Mouse (Mus musculus) lung, postnatal 14 days (tissue): Measurements from ENCODE around the gene Nr1h2.

Experiments used
- DNase-seq: peaks from one replicate; pipeline ENCODE4 v3.0.0; 2021

The Nr1h2 gene

DNA sequence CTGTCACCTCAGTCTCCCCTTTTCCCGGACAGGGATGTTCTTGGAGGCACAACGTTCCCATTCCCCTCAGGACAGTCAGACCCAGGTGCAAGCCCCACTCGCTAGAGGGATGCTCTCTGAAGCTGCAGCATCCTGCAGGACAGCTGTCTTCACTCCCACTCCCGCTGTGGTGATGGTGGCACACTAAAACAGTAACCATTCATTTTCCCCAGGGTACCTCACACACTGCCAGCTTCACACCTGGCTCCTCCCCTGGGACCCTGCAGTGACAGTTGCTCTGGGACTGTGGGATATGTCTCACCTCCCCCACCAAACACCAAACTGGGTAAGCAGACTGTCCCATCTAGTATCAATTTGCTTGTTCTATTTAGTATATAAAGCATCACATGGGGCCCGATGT, 6.0 kb downstream of the Nr1h2 start:
- no peak for DNase-seq

DNA sequence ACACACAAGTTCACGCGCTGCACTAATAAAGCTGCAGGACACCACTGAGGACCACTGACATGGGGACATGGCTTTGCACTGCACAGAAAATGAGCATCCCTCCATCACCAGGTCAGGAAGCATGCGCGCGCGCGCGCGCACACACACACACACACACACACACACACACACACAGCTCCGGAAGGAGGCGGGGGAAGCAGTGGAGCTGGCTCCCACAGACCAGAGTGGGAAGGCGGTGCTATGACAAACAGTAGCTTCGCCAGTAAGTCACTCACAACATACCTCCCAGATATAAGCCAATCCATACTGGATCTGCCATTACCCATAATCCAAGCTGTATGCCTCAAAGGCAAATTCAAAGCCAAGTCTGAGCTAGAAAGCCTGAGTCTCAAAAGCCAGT, 6.7 kb downstream of the Nr1h2 start:
- no peak for DNase-seq

DNA sequence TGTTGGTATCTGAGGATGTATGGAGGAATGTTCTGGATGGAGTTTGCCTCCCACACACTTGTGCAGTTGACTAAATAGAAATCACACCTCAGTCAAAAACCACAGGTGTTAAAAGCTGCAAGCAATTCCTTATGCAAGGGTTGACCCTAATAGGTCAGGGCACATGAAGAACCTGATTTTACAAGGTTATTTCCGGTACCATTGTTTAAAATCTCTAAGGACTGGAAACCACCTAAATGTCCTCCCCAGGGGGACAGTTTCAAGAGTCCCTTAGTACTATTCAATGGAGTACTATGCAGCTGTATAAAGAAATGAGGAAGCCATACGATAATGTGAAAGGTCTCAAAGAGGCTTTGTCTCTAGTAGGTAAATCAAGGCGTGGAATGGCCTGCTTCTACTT, 7.5 kb downstream of the Nr1h2 start:
- DNase-seq = no peak

DNA sequence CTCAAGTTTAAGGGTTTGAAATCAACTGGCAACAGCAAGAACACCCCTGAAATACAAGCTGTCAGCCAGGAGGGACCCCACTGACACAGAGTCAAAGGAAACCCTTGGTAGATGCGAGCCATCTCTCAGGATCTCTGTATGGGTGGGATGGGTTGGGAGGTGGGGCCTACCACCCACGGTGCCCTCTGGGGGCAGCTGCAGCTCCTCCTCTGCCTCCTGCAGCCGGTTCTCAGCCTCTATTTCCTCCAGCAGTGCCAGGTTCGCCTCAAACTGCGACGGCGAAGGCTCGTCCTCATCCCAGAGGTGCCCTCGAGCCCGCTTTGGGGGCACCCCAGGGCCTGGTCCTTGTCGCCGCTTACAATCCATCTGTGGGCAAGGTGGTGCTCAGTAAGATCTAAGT, 10.7 kb downstream of the Nr1h2 start:
- DNase-seq = no peak

DNA sequence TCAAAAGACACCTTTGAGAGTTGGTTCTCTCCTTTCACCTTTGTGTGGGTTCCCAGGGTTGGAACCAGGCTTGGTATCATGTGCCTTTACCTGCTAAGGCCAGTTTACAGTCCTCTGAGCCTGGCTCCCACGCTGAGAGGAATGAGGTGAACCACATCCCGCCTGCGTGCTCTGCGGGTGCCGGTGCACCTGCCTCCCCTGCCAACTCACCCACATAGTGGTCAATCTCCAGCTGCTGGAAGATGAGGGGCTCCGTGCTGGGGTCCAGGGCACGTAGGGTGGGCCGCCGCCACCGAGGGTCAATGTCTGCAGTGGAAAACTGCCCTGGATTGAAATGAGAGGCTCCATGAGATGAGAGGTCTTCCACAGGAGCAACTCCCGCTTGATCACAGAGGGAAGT, 11.2 kb downstream of the Nr1h2 start:
- DNase-seq = no peak

DNA sequence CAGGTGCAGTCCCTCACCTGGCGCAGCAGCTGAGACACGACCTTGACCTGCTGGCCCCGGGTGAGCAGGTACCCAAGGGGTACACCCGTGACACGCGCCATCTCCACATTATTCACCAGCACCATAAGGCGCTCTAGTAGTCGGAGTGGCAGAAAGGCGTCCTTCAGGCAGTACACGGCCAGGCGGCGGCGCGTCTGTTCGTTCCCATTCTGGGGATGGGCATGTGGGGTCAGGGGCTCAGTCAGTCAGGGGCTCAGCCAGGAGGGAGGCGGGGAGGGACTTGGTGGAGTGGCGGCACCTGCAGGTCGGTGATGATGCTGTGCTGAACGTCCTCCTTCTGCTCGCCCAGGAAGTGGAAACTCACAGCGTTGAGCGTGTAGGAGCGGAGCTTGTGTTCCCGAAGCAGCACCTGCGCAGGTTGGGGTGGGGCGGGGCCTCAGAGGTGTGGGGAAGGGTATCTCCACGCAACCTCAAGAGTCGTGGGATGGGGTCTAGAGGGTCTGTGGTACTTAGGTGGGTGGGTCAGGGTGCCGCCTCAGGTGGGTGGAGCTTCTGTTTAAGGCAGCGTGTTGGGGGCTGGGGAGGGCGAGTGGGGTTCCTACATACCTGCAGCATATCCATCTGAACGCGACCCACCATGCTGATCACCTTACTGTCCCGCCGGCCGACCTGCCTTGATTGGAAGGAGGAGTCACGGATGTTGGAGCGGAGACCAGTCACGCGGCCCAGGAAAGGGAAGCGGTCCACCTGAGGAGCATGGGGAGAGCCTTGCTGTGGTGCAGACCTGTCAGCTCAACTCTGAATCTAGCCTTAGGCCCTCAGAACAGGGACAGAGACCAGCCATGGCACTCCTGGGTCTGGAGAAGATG, 14.8 kb downstream of the Nr1h2 start:
- no peak for DNase-seq

DNA sequence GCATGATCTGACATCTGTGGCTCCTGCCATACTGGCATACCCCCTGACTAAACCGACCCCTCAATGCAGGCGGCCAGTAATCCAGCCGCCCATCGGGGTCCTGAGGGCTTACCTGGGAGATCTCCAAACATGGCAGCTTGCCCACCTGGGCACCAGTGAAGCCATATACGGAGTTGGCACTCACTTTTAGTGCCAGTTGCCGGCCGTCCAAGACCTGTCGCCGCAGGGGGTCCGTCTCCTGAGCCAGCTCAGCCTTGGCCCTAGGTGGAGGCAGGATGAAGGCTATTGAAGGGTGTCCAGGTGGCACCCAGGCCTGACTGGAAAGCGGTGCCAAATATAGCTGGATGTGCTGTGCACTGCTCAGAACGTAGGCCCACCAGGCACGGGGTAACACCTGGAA, 16.3 kb downstream of the Nr1h2 start:
- DNase-seq = no peak

DNA sequence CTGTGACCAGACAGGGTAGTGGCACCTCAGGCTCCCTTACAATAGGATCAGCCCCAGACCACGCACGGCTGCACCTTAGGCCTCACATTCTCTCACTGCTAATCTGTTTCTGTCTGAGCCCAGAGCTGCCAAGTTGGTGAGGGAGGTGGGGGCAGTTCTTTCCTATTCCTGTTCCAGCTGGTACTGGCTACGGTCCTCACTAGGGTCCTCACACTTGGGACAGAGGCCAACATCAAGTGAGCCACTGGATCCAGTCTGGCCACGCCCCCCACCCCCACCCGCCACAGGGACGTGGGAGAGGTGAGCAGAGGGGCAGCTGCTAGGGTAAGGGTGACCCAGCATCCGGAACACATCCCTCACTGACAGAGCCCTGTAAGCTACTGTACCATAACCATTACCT, 16.7 kb downstream of the Nr1h2 start:
- DNase-seq = no peak

DNA sequence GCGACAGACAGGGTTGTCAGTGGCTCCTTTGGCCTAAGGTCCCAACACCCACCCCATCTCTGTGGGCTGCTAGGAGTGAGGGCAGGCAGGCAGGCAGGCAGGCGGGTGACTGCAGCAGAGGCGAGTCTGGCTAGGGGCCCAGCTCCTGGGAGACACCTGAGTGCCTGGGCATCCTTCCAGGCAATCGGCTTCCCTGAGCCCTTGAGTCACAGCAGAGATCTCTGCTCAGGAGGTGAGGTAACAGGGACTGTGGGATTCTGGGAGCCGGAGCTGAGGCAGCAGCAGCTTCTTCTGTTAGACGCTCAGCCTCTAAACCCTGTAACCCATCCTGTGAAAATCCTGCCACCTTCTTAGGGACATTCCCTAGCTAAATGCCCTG, 17.2 kb downstream of the Nr1h2 start:
- DNase-seq = peak; percentile 72

DNA sequence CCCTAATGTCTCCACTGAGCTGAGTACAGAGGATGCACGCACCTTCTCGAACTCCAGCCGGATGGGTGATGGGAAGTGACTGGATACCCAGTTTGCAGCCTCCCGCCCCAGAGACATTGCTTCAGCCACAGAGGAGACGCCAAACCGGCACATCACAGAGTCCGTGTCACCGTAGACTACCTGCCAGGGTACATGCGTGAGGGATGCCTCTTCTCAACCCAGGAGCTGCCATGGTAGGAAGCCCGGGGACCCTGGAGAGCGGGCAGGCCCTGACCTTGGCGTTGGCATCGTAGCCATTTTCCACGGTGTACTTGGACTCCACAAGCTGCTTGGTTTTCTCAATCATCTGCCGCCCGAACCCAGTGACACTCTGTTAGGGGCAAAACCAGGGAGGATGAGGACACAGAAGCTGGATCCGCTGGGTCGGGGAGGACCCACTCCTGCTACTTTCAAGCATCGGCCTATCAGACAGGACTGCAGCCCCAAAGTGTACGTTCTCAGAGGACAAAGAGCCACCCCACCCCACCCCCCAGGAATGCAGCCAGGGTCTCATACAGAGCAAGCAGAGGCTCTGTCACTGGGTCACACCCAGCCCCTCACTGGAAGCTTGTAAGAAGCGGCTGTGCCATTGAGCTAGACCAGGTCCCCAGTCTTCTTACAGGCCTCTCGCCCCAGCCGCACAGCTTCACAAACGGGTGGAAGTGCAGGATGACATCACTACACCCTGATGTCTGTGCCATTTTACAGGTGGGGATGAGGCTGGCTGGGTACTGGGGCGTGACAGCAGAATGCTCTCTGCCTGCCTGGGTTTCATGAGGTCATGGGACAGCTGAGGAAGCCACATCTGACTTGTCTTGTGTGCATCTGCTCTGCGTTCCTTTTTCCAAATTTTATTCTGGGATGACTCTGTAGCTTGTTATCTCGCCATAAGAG, 17.8 kb downstream of the Nr1h2 start:
- no peak for DNase-seq

DNA sequence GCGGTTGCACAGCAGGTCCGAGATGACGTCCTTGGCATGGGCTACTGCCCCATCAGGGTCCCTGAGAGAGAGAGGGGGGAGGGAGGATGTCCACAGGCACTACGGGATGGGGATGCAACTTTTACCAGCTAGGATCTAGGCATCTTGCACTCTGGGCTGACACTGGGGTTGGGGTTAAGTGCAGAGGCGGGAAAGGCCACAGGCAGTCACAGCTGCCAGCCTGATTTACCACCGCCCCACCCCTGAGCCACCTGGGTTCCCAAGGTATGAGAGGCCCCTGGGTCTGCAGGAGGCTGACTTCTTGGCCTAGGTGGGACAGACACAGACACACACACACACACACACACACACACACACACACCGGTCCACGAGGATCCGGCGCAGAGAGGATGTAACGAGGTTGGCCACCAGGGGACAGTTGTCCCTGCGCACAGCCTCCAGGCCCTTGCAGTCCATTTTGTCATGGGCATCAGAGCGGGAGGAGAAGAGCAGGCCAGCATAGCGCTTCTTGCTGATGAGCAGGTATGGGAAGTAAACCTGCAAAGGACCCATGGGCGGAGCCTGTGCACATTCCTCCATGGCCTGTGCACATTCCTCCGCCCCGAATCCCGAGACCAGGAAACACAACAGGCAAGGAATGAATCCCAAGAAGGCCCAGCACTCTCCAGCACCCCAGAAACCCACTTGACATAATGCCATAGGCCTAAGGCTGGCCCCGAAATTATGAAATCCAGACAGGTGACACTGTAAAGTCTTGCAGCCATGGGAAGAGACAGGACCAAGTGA, 18.9 kb downstream of the Nr1h2 start:
- DNase-seq = no peak

DNA sequence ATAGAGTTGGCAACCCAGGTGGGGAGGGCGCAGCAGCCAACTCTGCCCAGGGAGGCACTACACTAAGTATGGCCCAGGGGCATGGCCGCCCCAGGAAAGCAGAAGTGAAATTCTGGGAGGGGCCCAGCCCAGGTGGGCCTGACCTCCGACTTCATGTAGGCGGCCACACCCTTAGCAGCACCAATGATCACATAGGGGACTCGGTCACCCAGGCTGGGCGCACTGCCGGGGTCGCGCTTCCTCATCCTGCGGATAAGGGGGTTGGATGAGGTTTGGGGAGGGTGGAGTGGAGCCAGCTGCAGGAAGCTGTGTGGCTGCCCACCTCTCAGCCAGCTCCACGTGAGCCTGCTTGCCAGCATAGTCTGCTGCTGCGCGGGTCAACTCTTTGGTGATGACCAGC, 19.5 kb downstream of the Nr1h2 start:
- DNase-seq = no peak

DNA sequence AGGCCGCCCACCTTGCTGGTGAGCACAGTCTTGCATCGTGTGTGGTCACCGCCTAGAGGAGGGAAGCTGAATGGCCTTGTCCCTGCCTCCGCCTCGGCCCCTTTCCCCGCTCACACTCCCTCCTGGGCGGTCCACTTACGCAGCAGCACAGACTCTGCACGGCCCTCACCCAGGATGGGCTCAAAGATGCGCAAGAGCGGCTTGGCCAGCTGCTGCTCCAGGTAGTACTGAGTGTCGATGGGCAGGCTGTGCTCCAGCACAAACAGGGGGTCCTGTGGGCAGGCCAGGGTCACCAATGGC, 20.1 kb downstream of the Nr1h2 start:
- no peak for DNase-seq

DNA sequence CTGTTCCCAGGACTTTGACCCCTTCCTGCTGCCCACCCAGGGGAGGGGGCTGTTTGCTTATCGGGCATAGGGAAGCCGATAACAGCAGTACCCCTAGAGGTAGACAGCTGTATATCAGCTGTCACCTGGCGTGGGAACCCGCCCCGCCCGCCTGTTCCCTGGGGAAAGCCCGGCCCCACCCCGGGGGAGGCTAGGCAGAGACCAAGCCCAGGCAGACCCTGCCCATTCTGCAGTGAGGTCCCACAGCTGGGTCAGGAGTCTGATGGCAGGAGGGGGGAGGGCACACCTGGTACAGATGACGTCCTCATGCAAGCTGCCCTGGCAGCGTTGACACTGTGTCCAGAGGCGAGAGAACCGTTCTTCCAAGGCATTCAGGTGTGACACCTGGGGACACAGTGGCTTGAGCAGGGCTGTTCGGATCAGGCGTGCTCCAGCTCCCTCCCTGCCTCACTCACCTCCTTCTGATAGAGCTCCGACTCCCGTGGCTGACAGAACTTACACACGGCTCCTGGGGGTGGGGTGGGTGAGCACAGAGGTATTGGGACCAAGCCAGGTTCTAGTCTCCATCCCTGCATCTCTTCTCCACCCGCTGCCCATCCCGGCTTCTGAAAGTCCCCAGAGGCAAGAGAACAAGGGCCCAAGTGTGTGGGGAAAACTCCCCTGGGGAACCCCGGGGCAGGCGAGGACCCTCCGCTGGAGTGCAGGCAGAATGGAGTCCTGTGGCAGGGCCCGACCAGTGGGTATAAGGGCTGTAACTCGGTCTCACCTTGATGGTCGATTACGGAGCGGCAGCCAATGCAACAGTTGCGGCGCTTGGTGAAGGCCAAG, 20.6 kb downstream of the Nr1h2 start:
- DNase-seq = no peak

DNA sequence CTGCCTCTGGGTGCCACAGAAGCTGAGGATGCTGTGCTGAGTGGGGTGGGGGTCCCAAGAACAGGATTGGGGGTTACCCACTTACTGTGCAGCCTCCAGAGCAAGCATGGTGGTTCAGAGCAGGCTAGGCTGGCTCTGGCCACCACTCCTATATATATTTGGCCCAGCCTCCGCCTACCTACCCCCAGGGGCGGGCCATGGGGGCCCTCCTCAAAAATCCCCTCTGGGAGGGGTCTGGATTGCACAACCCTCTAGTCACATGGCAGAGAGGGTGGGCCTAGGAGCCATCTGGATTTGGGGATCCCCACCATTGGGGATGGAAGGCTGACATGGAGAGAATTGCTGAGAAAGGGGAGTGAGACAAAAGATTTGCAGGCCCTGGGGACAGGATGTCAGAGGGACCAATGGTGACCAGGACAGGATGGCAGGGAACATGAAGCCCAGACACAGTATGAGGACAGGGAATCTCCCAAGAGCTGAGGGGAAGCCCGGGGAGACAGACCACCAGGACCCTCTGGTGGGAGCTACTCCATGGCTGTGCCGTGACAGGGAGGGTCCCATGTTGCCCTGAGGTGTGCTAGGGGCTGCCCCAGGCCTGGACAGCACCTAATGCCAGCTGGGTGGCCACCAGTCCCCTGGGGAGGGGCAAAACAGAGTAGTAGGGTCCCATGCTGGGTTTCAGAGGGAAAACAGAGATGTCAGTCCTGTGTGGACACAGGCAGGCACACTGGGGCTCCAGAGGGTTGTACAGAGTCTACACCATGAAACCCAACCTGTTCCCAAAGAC, 21.6 kb downstream of the Nr1h2 start, which contains the start of gene Spib:
Spib (minus strand) TSS at position 126 of the 787 bp plus-strand sequence.
- no peak for DNase-seq

DNA sequence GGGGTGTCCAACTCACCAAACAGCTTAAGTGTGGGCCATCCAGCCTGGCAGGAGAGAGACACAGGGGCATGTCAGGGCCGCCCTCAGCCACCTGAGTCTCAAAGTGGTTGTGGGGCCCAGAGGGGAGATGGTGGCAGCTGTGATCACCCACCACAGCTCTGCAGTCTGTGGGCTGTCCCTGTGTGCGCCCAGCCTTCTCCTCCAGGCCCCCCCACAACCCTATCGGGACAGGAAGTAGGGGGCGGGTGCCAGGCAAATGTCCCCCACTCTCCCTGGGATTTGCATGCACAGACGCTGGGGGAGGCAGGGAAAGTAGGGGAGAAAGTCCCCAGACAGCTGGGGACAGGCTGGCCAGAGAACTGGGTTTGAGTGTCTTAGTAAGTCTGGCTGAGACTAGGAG, 22.5 kb downstream of the Nr1h2 start:
- DNase-seq = no peak

DNA sequence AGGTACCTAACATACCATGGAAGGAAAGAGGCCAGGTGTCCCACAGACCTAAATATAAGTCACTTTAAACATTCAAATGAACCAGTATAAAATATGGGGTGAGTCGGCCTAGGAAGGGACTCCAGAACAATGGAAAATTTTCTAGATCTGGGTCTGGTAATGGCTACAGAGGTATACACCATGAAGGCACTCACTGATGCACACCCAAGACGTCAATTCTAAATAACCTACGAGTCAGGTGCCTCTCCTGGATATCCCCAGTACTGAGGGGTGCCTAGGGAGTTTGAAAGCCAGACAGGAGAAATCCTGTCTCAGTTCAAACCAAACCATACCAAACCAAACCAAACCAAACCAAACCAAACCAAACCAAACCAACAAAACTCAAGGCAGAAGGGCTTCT, 23.2 kb downstream of the Nr1h2 start:
- no peak for DNase-seq

DNA sequence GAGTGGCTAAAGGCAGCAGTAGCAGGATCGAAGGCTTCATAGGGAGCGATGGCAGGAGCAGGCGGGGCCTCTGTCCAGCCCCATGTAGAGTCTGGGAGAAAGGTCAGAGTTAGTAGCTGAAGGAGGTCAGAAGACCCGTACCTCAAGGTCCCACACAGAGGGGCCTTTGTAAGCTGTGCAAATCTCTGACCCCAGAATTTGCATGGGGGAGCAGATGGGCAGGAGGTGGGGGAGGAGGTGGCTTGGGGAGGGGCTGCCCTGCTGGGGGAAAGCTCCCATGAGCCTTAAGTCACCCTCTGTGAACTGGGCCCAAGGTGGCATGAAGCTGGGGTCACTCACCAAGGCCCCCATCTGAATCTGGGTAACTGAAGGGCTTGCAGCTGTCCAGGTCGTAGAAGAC, 24.2 kb downstream of the Nr1h2 start:
- no peak for DNase-seq

DNA sequence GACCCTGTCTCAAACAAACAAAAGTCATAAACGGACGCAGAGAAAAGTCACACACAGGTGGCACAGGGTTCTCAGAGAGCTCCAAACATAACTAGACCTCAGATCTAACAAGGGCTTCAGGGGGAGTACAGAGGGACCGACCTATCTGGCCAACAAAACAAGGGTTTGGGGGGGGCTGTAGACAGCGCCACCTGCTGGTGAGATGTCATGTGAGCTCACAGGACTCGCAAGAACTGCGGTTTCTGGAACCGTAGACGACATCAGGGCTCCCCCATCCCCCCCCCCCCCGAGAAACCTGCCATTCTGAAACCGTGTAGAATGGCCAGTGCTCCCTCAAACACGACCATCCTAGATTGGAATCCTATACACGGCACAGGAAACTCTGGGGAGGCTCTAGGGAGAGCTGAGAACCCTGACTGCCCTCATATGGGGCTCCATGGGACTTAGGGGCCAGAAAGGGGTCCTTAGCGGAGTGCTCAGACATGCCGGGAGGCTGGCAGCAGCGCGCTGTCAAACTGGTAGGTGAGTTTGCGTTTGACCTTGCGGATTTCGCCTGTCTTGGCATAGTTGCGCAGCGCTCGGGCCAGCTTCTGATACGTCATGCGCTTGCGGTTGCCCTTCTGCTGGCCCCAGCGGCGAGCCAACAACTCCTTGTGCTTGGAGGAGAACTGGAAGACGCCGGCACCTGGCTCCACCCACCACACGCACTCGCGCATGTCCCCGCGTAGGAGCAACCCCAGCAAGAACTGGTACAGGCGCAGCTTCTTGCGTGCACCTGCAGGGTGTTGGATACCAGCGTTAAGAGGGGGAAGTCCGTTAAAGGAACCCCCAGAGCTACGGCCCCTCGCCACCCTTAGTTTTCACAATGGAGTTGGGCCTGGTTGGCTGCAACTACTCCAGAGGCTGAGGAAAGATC, 26.0 kb downstream of the Nr1h2 start:
- peak; percentile 77 for DNase-seq

DNA sequence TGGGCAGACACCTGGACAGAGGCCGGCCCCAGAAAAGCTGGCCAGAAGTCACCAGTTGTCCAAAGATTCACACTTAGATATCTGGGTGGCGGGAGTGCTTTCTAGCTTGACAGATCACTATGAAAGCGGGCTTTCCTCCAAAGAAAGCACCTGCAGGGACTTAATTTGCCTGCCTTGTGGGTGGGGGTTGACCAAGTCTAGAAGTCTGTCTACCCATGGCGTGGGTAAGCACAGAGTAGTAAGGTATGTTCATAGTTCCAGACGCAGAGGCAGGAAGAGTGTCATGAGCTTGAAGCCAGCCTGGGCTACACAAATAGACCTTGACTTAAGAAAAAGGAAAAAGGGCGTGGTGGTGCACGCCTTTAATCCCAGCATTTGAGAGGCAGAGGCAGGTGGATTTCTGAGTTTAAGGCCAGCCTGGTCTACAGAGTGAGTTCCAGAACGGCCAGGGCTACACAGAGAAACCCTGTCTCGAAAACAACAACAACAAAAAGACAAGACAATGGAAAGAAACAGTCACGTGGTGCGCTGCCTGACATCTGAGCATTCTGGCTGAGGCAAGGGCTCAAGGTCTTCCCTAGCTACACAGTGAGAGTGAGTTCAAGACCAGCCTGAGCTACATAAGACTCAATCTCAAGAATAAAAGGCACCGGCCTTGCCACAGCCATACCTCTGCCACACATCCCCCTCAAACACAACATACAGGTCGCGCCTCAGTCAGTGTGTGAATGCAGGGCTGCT, 27.2 kb downstream of the Nr1h2 start:
- DNase-seq = no peak
